Mouse (Mus musculus): ENCODE results near the gene Oaz2. TPM values are rescaled to one million over a fixed set of nuclear protein-coding genes. Genes with fewer than 3 reads are reported as not detected.
A peak's percentile ranks its signal among the peaks of the same experiment; 100 is the strongest.

Gene Oaz2
- polyA plus RNA-seq, 1 experiment from 2014 or later = 191 TPM

DNA sequence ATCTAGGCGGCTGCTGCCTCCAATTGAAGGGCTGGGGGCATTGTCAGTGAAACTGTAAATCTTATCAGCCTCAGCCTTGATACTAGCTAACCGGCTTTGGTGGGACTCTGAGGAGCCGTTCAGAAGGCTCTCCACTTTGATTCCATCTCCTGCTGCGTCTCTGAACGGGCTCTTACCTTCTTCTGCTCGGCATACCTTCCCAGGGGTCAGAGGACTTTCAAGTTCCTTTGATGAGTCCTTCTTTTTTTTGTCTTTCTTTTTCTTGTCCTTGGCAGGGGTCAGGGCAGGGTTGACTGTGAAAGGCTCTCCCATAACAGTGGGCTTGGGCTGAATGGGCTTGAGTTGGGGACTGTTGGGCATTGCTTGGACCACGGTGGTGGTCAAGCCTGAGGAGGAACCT is 35.4 kb downstream of the Oaz2 start:
- H3K4me2 ChIP-seq = no peak overlapping the region
- H3K9ac ChIP-seq (ENCODE audit: low read depth, low read length) = no peak overlapping the region
- H3K27ac ChIP-seq (ENCODE audit: low read depth, low read length) = no peak overlapping the region
- no peak overlapping the region for H3K4me3 ChIP-seq (ENCODE audit: low read depth, low read length)
- H3K36me3 ChIP-seq (ENCODE audit: control insufficient read depth, insufficient read depth, low read length) = peaks cover 14% of the 10 kb centered on the region
- 65% methylated on average over 7 of the region's 7 CpGs for WGBS (ENCODE audit: insufficient replicate concordance)
- no peaks in the 10 kb centered on the region for H3K27me3 ChIP-seq (ENCODE audit: control insufficient read depth, insufficient read depth, low read length)
- H3K9me3 ChIP-seq (replicated peaks; ENCODE audit: control insufficient read depth, low read length) = no peaks in the 10 kb centered on the region
- no peaks in the 10 kb centered on the region for H3K4me1 ChIP-seq (ENCODE audit: control insufficient read depth, insufficient read depth, low read length)
- no peak for ATAC-seq (replicated peaks; ENCODE audit: insufficient number of reproducible peaks, low FRiP score, low TSS enrichment)

DNA sequence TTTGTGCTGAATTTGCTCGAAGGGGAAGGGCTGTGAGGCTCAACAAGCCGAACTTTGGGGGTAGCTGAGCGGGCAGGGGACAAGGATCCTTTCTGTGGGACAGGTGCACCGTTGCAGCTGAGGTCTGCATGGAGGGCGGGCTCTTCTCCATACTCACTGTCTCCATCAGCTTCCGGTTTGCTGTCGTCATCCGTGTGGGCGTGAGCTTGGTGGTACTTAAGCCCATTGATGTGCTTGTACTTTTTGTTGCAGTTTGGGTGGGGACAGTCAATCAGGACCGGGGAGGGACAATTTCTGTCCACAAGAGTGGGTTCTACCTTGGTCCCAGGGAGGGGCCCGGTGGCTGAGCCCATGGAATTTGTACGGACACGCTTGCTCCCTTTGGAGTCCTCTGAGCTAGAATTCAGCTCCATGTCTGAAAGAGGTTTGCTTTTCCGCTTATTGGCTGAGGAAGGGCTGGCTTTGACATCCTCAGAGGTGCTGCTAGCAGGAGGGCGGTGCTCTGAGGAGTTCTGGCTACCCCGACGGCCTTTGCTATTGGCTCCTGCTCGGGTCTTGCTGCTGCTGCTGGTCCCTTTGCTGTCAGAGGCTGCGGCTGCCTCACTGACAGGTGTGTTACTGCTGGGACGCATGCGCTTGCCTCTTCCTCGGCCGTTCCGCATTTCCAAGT is 36.3 kb downstream of the Oaz2 start:
- H3K27ac ChIP-seq (ENCODE audit: low read depth, low read length) = no peak overlapping the region
- H3K36me3 ChIP-seq (ENCODE audit: control insufficient read depth, insufficient read depth, low read length) = peaks cover 14% of the 10 kb centered on the region
- H3K4me2 ChIP-seq = no peak overlapping the region
- H3K9ac ChIP-seq (ENCODE audit: low read depth, low read length) = no peak overlapping the region
- no peaks in the 10 kb centered on the region for H3K4me1 ChIP-seq (ENCODE audit: control insufficient read depth, insufficient read depth, low read length)
- 91% methylated on average over 24 of the region's 24 CpGs for WGBS (ENCODE audit: insufficient replicate concordance)
- ATAC-seq (replicated peaks; ENCODE audit: insufficient number of reproducible peaks, low FRiP score, low TSS enrichment) = no peak
- H3K9me3 ChIP-seq (replicated peaks; ENCODE audit: control insufficient read depth, low read length) = no peaks in the 10 kb centered on the region
- H3K4me3 ChIP-seq (ENCODE audit: low read depth, low read length) = no peak overlapping the region
- H3K27me3 ChIP-seq (ENCODE audit: control insufficient read depth, insufficient read depth, low read length) = no peaks in the 10 kb centered on the region

DNA sequence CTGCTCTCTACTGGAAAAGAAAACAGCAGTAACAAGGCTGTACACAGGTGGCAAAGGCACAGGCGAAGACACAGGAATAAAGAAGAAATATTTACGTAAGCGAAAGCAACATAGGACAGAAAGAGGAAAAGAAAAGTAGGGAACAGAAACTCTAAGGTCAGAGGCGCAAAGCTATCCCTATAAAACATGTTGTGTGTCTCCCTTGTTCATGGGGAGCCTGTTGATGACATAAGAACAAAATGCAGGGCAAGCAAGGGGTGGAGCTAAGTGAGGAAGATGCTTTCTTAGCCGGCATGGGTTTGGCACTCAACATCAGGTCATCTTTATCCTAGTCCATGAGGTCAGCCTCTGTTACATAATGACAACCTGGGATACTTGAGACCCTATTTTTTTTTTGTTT is 50.4 kb downstream of the Oaz2 start:
- 90% methylated on average over 5 of the region's 5 CpGs for WGBS (ENCODE audit: insufficient replicate concordance)
- Histone ChIP-seq H3K4me1 (ENCODE audit: control insufficient read depth, insufficient read depth, low read length) (peaks cover 18% of the 10 kb centered on the region), H3K27me3 (ENCODE audit: control insufficient read depth, insufficient read depth, low read length) (no peaks in the 10 kb centered on the region), H3K27ac (ENCODE audit: low read depth, low read length) (no peak overlapping the region), H3K9me3 (replicated peaks; ENCODE audit: control insufficient read depth, low read length) (no peaks in the 10 kb centered on the region), H3K9ac (ENCODE audit: low read depth, low read length) (no peak overlapping the region), H3K4me2 (no peak overlapping the region), H3K4me3 (ENCODE audit: low read depth, low read length) (no peak overlapping the region), H3K36me3 (ENCODE audit: control insufficient read depth, insufficient read depth, low read length) (0 out of 2 replicates have a peak, but pooled peaks cover 2% of the 10 kb centered on the region)
- ATAC-seq (replicated peaks; ENCODE audit: insufficient number of reproducible peaks, low FRiP score, low TSS enrichment) = no peak

DNA sequence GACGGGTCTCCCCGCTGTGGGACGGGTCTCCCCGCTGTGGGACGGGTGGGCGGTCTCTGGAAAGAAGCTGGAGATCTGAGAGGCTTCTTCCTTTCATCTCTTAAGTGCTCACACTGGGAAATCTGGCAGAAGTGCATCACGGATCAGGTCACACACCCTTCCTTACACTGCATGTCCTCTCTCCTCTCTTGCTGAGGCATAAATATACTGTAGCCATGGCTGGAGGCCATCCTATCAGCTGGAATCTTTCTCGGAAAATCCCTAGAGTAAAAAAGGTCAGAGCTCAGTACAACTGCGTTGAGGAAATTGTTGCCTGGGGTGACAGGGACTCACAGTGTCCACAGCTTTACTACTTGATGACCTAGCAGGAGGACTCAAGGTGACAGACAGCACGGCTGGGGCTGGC is 53.4 kb downstream of the Oaz2 start:
- no peaks in the 10 kb centered on the region for H3K36me3 ChIP-seq (ENCODE audit: control insufficient read depth, insufficient read depth, low read length)
- no peak overlapping the region for H3K4me3 ChIP-seq (ENCODE audit: low read depth, low read length)
- peak overlapping the region; percentile 63 for H3K27ac ChIP-seq (ENCODE audit: low read depth, low read length)
- no peak; the same call in 1 of the 2 replicates for ATAC-seq (replicated peaks; ENCODE audit: insufficient number of reproducible peaks, low FRiP score, low TSS enrichment)
- H3K9me3 ChIP-seq (replicated peaks; ENCODE audit: control insufficient read depth, low read length) = no peaks in the 10 kb centered on the region
- no peaks in the 10 kb centered on the region for H3K27me3 ChIP-seq (ENCODE audit: control insufficient read depth, insufficient read depth, low read length)
- H3K9ac ChIP-seq (ENCODE audit: low read depth, low read length) = no peak overlapping the region
- 25% methylated on average over 10 of the region's 10 CpGs for WGBS (ENCODE audit: insufficient replicate concordance)
- peaks cover 38% of the 10 kb centered on the region for H3K4me1 ChIP-seq (ENCODE audit: control insufficient read depth, insufficient read depth, low read length)
- H3K4me2 ChIP-seq = 0 out of 2 replicates have a peak overlapping the region, but pooled peaks have one; percentile 1

DNA sequence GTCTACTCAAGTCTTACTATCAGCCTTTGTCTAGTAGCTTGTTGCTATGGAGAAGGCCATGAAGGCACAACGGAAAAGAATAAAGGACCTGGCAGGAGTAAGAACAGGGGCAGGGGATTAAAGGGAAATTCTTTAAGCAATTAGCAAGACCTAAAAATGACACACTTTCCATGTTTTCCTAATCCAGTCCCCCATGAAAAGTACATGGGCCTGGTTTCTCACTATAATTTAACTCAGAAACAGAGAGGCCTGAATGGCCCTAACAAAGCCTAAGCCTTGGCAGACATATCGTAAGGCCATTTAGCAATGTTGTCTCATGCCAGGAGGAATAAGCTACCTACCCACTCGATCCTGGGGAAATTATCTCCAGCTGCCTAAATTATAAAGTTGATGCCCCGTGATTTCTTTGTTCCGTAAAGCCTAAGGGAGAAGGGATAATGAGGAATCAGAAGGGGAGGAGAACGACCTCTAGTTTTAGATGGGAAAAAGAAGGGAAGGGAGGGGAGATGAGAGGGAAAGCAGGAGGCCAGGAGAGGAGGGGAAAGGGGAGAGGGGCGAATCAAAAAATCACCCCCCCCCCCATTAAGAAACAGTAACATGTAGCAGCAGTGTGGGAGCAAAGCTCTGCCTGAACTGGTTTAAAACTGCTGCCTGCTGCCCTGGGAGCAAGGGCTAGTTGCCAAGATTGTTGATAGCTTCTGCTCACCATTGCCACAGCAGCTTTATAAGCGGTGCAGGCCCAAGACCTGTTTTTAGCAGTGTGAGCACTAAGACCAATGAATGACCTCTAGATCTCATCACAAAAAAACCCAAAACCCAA is 56.9 kb downstream of the Oaz2 start:
- WGBS (ENCODE audit: insufficient replicate concordance) = 63% methylated on average over 8 of the region's 8 CpGs
- ATAC-seq (replicated peaks; ENCODE audit: insufficient number of reproducible peaks, low FRiP score, low TSS enrichment) = no peak
- Histone ChIP-seq H3K4me3 (ENCODE audit: low read depth, low read length) (no peak overlapping the region), H3K4me2 (peak overlapping the region; percentile 3; the same call in 1 of the 2 replicates), H3K27ac (ENCODE audit: low read depth, low read length) (peak overlapping the region; percentile 71), H3K4me1 (ENCODE audit: control insufficient read depth, insufficient read depth, low read length) (peaks cover 37% of the 10 kb centered on the region), H3K9ac (ENCODE audit: low read depth, low read length) (no peak overlapping the region), H3K9me3 (replicated peaks; ENCODE audit: control insufficient read depth, low read length) (no peaks in the 10 kb centered on the region), H3K27me3 (ENCODE audit: control insufficient read depth, insufficient read depth, low read length) (no peaks in the 10 kb centered on the region), H3K36me3 (ENCODE audit: control insufficient read depth, insufficient read depth, low read length) (no peaks in the 10 kb centered on the region)

DNA sequence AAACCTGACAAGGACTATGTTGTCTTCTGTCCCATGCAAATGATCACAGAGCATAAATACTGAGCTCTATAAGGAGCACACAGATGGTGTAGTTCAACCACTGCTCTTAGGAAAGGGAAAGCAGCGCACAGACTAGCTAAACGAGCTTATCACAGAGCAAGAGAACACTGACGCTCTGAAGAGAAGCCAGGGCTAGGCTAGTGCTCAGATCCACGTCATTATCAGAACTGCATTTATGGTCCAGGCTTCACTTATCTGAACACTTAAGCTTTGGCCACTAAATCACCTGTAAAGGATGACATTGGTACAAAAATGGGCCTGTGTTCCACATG is 57.5 kb downstream of the Oaz2 start:
- Histone ChIP-seq H3K27ac (ENCODE audit: low read depth, low read length) (peak overlapping the region; percentile 71), H3K4me2 (peak overlapping the region; percentile 3; the same call in 1 of the 2 replicates), H3K9ac (ENCODE audit: low read depth, low read length) (0 out of 2 replicates have a peak overlapping the region, but pooled peaks have one; percentile 12), H3K4me1 (ENCODE audit: control insufficient read depth, insufficient read depth, low read length) (peaks cover 35% of the 10 kb centered on the region), H3K27me3 (ENCODE audit: control insufficient read depth, insufficient read depth, low read length) (no peaks in the 10 kb centered on the region), H3K4me3 (ENCODE audit: low read depth, low read length) (no peak overlapping the region), H3K9me3 (replicated peaks; ENCODE audit: control insufficient read depth, low read length) (no peaks in the 10 kb centered on the region), H3K36me3 (ENCODE audit: control insufficient read depth, insufficient read depth, low read length) (no peaks in the 10 kb centered on the region)
- 28% methylated on average over 4 of the region's 4 CpGs for WGBS (ENCODE audit: insufficient replicate concordance)
- no peak for ATAC-seq (replicated peaks; ENCODE audit: insufficient number of reproducible peaks, low FRiP score, low TSS enrichment)

DNA sequence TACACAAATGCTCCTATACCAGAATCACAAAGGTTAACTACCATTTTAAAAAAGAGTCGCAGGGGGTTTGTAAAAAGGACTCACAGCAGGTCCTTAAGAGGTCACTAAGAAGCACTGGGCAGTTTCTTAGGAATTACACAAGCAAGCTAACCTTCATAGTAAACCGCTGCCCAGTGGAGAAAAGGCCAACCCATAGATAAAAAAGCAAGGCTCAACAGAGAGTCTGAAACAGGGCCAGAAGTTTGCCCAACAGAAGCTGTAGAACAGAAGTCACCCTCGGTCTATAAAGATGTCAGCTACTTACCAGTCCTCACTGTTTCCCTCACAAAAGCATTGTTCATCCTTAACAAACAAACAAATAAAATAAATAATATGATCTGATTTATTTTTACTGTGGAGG is 58.6 kb downstream of the Oaz2 start:
- peaks cover 27% of the 10 kb centered on the region for H3K4me1 ChIP-seq (ENCODE audit: control insufficient read depth, insufficient read depth, low read length)
- no peak overlapping the region for H3K4me2 ChIP-seq
- WGBS (ENCODE audit: insufficient replicate concordance) = 89% methylated on average over 3 of the region's 3 CpGs
- H3K36me3 ChIP-seq (ENCODE audit: control insufficient read depth, insufficient read depth, low read length) = no peaks in the 10 kb centered on the region
- no peaks in the 10 kb centered on the region for H3K9me3 ChIP-seq (replicated peaks; ENCODE audit: control insufficient read depth, low read length)
- no peak for ATAC-seq (replicated peaks; ENCODE audit: insufficient number of reproducible peaks, low FRiP score, low TSS enrichment)
- H3K27me3 ChIP-seq (ENCODE audit: control insufficient read depth, insufficient read depth, low read length) = no peaks in the 10 kb centered on the region
- H3K27ac ChIP-seq (ENCODE audit: low read depth, low read length) = 0 out of 2 replicates have a peak overlapping the region, but pooled peaks have one; percentile 4
- no peak overlapping the region for H3K9ac ChIP-seq (ENCODE audit: low read depth, low read length)
- H3K4me3 ChIP-seq (ENCODE audit: low read depth, low read length) = no peak overlapping the region

DNA sequence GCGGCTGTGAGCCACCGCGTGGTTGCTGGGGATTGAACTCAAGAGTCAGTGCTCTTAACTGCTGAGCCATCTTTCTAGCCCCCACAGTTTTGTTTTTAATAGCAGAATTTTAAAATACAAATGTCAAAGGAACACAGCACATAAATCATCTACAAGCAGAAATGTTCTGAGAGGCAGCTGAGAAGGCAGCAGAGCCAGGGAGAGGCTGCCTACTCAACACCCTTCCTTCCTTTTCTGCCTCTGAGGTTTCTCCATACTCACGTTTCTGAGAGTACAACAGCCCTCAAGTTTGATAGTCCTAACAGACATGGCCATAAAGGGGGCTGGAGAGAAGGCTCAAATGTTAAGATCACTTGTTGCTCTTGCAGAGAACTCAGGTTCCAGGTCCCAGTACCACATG is 59.7 kb downstream of the Oaz2 start:
- H3K9ac ChIP-seq (ENCODE audit: low read depth, low read length) = no peak overlapping the region
- WGBS (ENCODE audit: insufficient replicate concordance) = 83% methylated on average over 4 of the region's 4 CpGs
- no peak for ATAC-seq (replicated peaks; ENCODE audit: insufficient number of reproducible peaks, low FRiP score, low TSS enrichment)
- H3K4me3 ChIP-seq (ENCODE audit: low read depth, low read length) = no peak overlapping the region
- no peak overlapping the region for H3K27ac ChIP-seq (ENCODE audit: low read depth, low read length)
- no peaks in the 10 kb centered on the region for H3K27me3 ChIP-seq (ENCODE audit: control insufficient read depth, insufficient read depth, low read length)
- H3K9me3 ChIP-seq (replicated peaks; ENCODE audit: control insufficient read depth, low read length) = no peaks in the 10 kb centered on the region
- H3K4me2 ChIP-seq = no peak overlapping the region
- no peaks in the 10 kb centered on the region for H3K36me3 ChIP-seq (ENCODE audit: control insufficient read depth, insufficient read depth, low read length)
- peaks cover 20% of the 10 kb centered on the region for H3K4me1 ChIP-seq (ENCODE audit: control insufficient read depth, insufficient read depth, low read length)

Data from heart, embryonic 11.5 days (tissue).